Mouse (Mus musculus): ENCODE measurements around the gene Fancd2.
A peak's percentile ranks its signal among the peaks of the same experiment; 100 is the strongest.

The Fancd2 gene

DNA sequence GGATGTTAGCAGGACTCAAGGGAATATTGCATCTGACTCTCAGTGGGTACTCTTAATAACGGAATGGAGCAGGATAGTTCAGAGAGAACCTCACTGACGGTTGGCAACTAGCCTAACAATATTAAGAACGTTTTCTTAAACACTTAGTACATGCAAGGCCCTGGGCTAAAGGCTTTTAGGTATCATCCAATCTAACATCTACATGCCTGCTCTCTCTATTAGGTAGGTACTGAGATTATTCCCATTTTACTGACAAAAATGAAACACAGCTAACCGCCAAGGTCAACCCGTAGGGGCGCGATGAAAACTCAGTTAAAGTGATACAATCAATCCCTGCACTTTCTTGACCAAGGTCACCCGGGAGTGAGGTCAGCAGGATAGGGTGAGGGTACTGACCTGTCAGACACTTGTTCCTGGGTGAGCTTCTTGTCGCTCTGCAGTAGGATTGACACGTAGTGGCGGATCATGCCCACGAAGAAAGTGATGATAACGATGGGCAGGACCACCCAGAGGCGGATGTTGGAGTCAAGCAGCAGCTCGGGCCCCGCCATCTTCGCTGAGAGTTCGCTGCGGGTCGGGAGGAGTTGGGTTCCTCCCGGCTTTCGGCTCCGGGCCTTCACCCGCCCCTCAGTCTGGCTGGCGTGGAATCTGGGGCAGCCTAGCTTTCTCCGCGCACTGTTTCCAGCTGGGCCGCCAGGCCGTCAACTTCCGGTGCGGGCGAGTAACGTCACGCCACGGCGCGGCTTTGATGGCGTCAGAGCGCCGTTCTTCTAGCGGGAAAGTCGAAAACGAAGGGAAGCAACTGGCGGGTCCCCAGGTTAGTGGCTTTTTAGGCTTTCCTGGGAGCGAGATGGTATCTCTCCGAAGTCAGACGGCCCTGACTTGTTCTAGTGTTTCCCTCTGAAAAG, at the start of gene Fancd2, which contains the start of gene Emc3:
Gene Fancd2, plus strand, starts transcription at position 751 of the 908 bp plus-strand sequence.
Gene Emc3, minus strand, starts transcription at position 721 of the 908 bp plus-strand sequence.
- DNase-seq = peak; percentile 79 to 91

- DNase-seq = peak in 1 of 2 experiments; percentile 37
These were observed 48.9 kb upstream of the Fancd2 start for GRCm38 (mm10) chr6:113482477-113483099.

DNA sequence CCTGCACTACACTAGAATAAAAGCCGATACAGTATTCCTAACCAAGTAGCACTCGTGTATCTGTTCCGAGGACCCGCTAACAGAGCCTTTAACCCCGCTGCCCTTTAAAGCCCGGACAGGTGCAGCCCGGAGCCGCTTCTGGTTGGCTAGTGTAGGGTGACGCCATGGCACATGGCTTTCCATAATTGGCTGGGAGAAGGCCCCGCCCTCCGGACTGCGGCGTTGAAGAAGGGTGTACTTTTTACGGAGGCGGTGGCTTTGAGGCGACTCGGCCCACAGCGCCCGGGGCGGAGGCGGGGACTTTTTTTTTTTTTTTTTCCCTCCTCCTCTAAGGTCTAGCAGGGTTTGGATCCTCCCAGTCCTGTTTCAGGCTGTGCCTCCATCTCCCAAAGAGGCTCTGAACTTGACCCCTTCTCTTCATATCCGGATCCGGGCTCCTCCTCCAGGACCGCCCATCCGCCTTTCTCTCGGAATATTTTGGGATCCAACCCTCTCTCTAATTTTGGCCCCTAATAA, 48.3 kb upstream of the Fancd2 start, which contains the start of gene Creld1:
Gene Creld1, plus strand, starts transcription at position 198 of the 516 bp plus-strand sequence.
- DNase-seq = peak; percentile 97 to 98

GRCm38 (mm10) chr6:113483729-113484128, 47.8 kb upstream of the Fancd2 start:
- DNase-seq = no peak

DNA sequence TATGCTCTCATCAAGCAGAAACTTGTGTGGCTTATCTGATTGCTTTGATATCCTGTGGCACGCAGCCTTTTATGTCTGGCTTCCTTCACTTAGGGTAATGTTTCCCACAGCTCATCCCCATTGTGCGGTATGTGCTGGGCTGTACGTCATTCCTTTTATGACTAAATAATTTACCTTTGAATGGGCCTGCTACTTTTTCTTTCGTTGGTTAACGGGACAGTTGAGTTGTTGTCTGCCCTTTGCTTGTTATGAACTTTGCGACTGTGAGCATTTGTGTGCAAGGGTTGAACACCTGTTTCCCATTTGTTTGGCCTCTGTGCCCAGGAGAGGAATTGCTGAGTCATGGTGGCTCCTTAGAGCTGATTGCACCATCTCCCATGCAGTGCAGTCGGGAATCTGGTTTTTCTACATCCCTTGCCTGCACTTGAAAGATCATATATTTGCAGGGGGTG, 44.3 kb upstream of the Fancd2 start:
- peak; percentile 36 to 63 for DNase-seq

DNA sequence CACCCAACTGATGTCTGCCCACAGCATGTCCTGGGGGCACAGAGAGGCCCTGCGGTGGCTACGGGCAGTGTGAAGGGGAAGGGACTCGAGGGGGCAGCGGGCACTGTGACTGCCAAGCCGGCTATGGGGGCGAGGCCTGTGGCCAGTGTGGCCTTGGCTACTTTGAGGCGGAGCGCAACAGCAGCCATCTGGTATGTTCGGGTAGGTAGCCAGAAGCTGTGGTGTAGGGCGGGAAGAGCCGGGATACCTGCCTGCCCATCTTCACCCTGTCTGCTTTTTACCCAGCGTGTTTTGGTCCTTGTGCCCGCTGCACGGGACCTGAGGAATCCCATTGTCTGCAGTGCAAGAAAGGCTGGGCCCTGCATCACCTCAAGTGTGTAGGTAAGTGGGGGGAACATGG, 42.1 kb upstream of the Fancd2 start:
- DNase-seq = no peak

GRCm38 (mm10) chr6:113492101-113492864, 39.2 kb upstream of the Fancd2 start:
- no peak for DNase-seq

DNA sequence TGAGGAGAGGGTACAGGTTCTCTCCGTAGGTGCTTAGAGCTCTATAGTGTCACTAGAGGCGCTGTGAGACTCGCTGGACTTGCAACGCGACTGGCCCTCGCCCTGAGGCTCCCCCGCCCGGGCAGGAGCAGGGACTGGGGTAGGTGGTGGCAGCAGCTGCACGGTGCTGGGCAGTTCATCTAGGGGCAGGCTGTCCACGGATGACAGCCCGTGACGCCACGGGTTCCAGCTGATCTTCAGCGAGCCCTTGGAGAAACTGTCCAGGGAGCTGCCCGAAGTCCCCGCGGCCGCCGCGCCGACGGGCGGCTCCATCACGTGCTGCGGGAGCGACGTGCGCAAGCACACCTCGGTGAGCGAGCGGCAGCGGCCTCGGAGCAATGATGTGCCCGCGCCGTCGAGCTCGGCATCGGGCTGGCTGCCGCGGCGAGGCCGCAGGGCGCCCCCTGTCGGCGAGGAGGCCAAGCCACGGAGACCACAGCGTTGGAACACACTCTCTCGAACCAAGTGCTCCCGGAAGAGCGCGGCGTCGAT, 37.2 kb upstream of the Fancd2 start:
- DNase-seq = peak; percentile 69 to 78

DNA sequence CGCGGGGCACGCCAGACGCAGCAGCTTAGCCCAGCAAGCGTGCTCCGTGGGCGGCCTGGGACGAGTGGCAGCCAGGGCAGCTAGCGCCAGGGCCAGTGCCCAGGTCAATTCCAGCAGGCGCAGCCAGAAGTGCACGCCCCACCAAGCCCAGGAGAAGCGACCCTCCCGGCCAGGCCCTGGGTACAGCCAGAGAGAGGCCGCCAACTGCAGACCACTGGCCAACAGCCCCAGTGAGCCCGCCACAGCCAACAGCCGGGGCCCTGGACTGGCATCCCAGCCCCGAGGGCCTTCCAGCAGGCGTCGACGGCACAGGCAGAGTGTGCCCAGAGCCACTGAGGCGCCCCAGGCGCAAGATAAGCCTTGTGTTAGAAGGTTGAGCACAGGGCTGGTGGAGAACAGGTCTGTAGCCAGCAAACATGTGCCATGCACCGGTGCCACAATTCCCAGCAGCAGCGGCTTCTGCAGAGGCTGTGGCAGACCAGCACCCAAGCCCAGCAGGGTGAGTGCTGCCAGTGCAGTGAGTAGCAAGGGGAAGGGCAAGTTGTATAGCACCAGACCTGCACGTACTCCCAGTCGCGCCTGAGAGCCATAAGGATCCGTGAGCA, 36.3 kb upstream of the Fancd2 start:
- DNase-seq = no peak

GRCm38 (mm10) chr6:113499346-113499745, 32.1 kb upstream of the Fancd2 start:
- DNase-seq = no peak

DNA sequence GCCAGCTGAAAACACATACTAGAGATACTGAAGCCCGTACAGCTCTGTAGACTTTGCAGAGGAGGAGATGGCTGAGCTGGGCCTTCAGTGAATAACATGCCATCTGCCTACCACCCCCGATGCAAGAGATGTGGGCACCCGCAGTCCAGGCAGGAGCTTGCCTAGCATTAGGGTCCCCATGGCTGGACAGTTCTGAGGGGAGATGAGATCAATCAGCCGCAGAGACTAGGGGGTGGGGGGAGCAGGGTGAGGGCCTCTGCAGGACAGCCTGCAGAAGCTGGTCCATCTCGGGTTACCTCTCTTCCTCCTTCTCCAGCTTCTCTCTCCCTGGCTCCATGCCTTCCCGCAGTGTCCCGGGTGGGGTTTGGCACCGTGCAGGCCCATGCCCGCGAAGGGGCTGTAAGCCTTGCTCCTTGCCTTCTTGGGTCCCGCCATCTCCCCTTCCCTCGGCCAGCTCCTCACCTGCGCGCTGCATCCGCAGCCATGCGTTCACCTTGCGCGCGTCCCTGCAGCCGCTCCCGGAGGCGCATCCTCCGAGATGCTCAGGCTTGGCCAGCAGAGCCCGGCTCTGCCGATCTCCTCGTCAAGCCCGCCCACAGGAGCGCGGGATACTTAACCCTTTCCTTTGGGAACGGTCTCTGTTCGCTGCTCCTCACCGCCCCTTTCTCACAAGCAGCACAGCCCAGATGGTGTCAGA, 29.9 kb upstream of the Fancd2 start, which contains the start of gene Prrt3:
Gene Prrt3, minus strand, starts transcription at position 544 of the 697 bp plus-strand sequence.
- no peak for DNase-seq

- no peak for DNase-seq
These were observed 28.7 kb upstream of the Fancd2 start for GRCm38 (mm10) chr6:113502801-113503200.

DNA sequence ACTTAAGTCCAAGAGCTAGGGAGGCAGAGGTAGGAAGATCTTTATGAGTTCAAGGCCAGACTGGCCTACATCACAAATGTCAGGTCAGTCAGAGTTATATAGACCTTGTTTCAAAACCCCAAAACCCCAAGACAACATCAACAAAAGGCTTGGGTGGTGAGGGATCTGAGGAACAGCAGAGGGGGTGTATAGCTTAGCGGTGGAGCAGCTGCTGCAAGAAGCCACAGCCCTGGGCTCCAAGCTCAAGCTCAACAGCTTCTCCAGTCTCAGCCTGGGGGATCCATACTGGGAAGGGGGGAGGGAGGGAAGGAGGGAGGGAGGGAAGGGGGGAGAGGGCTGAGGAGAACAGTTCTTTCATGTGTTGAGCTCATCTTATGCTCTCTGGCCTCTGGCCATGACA, 25.8 kb upstream of the Fancd2 start:
- no peak for DNase-seq

DNA sequence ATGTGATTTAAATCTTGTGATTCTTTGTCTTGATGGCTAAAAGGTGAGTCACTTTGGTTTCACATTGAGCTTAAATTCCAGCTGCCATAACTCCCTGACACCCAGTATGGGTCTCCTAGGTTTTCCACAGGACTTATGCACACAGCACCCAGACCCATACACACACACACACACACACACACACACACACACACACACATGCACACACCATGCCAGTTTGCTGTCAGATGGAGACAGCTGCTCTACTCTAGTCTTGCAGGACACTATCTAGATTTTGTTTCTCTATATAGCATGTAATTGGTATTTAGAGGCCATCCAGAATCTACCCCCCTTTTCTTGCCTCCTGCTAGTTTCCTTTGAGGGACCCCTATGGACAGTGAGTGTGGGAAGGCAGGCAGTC, 24.4 kb upstream of the Fancd2 start:
- no peak for DNase-seq

GRCm38 (mm10) chr6:113508272-113508946, 23.1 kb upstream of the Fancd2 start:
- DNase-seq = no peak

GRCm38 (mm10) chr6:113508947-113509280, 22.6 kb upstream of the Fancd2 start:
- DNase-seq = no peak

- DNase-seq = no peak
These were observed 17.5 kb upstream of the Fancd2 start for GRCm38 (mm10) chr6:113513944-113514343.

DNA sequence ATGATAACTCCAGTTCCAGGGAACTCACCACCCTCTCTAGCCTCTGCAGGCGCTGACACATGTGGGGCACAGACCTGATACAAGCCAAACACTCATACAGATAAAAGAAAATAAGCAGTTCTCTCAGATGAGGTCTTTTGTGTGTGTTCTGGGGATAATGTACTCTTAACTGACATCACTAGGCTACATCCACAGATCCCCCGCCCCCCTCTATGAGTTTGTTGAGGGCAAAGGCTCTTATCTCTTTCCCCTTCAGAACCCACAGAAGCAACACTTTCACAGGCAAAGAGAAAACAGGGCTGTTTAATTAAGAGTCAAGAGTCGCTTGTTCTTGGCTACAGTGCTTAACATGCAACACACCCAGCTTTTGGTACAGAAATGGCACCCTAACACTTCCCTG, 16.9 kb upstream of the Fancd2 start:
- no peak for DNase-seq

DNA sequence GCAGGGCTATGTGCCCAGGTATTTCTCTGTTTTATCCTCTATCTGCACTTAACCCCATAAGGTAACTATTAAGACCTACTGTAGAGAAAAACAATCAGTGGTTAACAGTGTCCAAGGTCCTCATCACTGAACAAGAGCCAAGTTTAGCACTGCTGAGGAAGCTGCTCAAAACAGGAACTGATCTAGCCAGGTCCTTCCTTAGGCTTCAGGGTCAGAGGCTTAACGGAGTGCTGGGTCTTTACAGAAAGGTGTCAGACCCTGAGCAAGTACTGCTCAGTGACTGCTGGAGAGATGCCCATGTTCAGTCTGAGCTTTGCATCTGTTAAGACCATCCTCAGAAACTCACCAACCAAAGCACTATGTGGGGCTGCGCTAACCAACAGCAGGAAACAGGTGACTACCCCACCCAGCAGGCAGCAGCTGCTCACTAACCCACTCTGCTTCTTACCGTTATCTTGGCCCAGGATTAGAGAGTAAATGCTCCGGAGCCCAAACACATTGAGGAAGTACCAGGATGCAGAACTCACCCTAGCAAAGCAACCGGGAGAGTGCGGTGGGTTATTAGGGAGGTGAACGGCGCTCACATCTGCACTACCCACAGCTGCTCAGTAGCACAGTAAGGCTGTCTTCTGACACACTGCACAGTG, 13.9 kb upstream of the Fancd2 start:
- no peak for DNase-seq

DNA sequence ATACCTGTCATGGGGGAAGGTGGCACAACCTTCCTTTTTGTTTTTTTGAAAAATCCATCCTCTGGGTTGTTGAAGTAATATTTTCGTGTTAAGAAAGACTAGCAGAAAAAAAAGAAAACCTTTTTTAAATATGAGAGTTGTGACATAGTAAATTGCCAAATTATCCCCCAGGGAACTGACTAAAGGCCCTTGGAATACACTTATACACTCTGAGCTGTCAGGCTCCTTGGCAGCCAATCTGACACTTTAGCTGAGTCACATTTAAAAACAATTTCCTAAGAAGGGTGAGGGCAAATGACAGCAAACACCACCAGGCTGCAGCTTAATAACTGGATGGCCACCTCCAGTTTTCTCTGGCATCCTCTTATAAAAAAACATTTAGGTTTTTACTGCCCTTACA, 9.2 kb upstream of the Fancd2 start:
- DNase-seq = no peak
